Mouse (Mus musculus): ENCODE data around the gene Btbd35f7. TPM values are rescaled to one million over a fixed set of nuclear protein-coding genes. Genes with fewer than 3 reads are reported as not detected.

Btbd35f7 gene
- not detected for total RNA-seq (2023)

DNA sequence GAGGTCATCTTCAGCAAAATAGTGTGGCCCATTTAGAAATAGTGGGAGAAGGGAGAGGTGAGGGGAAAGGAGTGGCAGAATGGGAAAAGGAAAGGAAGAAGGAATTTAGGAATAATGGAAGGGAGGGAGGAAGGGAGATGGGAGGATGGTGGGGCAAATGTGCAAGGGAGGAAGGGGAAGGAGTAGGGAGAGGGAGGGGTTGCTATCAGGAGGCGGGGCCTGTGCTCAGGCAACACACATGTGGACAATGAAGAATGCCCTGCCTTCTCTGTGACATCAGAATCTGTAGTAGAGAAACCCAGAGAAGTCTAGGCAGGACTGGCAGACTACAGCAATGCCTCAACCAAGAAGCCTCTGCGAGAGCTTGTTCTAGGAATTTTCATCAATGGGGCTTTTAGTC is at the start of gene Btbd35f7:
TSS of gene Btbd35f7 (plus strand) at position 301 of the 400 bp plus-strand sequence.

Other genes with a start within 250 kb of the Btbd35f7 start
- not detected for gene Mycs, start 199.8 kb upstream of the Btbd35f7 start, total RNA-seq (2023)

Measured in CD4-positive naive resting alpha-beta T cell, adult 57 days (primary cell).